Mouse (Mus musculus): ENCODE measurements around the gene Fntb. TPM values are rescaled to one million over a fixed set of nuclear protein-coding genes. Genes with fewer than 3 reads are reported as not detected.

Fntb gene
- polyA plus RNA-seq, 1 experiment from 2014 or later: 40.2 TPM

DNA sequence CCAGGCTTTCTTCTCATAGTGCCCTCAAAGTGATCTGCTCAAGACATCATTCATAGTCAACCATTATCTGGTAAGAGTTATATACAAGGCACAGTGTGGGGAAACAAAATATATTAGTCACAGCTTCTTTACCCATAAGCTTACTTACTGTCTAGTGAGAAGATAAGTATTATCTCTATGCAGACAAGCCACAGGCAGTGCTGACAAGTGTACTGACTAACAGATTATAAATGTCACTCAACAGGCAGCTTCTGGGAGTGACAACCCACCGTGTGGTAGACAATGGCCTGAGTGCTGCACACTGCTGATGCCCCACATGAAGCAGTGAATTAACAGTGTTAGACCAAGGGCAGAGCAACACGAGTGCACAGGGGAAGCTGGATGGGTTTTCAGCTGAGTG, 176.1 kb downstream of the Fntb start:
- Histone ChIP-seq H3K4me2 (ENCODE audit: low read depth, low read length) (no peak overlapping the region), H3K36me3 (ENCODE audit: control insufficient read depth, insufficient read depth, low read length) (peaks cover 57% of the 10 kb centered on the region), H3K9me3 (ENCODE audit: control insufficient read depth, low read length) (no peaks in the 10 kb centered on the region), H3K27ac (ENCODE audit: low read depth, low read length) (no peak overlapping the region), H3K4me1 (ENCODE audit: control insufficient read depth, insufficient read depth, low read length) (no peaks in the 10 kb centered on the region), H3K27me3 (ENCODE audit: control insufficient read depth, insufficient read depth, low read length) (no peaks in the 10 kb centered on the region), H3K9ac (replicated peaks; ENCODE audit: low read depth, low read length) (no peak overlapping the region), H3K4me3 (ENCODE audit: low read depth, low read length) (no peak overlapping the region)
- ATAC-seq (ENCODE audit: low read depth): no peak
- 78% methylated on average over 2 of the region's 2 CpGs for WGBS

DNA sequence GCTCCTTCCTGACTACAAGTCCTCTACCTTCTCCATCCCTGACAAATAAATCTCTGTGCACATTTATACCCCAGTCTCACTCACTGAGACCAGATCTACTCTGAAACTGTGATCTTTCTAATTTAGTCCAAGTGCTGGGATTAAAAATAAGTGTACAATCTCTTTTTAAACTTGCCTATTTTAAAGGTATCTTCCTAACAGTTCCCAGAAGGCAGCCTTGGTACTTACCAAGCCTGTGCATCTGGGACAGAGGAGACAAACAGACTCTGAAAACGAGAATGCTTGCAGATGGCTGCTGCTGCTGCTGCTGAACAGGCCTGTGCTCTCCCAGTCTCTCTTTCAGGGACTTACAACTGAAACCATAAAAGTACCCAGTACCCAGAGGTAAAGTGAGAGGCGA, 177.1 kb downstream of the Fntb start:
- 79% methylated on average over 2 of the region's 2 CpGs for WGBS
- no peak for ATAC-seq (ENCODE audit: low read depth)
- Histone ChIP-seq H3K4me2 (ENCODE audit: low read depth, low read length) (no peak overlapping the region), H3K4me1 (ENCODE audit: control insufficient read depth, insufficient read depth, low read length) (no peaks in the 10 kb centered on the region), H3K27ac (ENCODE audit: low read depth, low read length) (no peak overlapping the region), H3K9me3 (ENCODE audit: control insufficient read depth, low read length) (no peaks in the 10 kb centered on the region), H3K9ac (replicated peaks; ENCODE audit: low read depth, low read length) (no peak overlapping the region), H3K4me3 (ENCODE audit: low read depth, low read length) (no peak overlapping the region), H3K27me3 (ENCODE audit: control insufficient read depth, insufficient read depth, low read length) (no peaks in the 10 kb centered on the region), H3K36me3 (ENCODE audit: control insufficient read depth, insufficient read depth, low read length) (peaks cover 54% of the 10 kb centered on the region)

DNA sequence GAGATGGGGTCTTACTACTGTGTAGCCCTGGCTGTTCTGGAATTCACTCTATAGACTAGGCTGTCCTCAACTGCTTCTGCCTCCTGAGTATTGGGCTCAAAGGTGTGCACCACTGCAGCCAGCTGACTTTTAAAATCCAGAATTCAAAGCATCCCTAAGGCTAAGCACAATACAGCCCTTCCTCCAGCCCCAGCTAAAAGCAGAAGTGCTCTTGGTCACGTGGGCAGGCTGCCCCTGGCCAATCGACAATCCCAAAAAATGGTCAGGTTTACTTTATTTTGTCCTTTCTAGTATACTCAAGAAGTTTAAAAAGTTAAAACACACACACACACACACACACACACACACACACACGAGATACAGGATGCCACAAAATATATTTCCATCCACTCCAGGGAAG, 177.7 kb downstream of the Fntb start:
- Histone ChIP-seq H3K9me3 (ENCODE audit: control insufficient read depth, low read length) (no peaks in the 10 kb centered on the region), H3K27me3 (ENCODE audit: control insufficient read depth, insufficient read depth, low read length) (no peaks in the 10 kb centered on the region), H3K27ac (ENCODE audit: low read depth, low read length) (no peak overlapping the region), H3K4me1 (ENCODE audit: control insufficient read depth, insufficient read depth, low read length) (no peaks in the 10 kb centered on the region), H3K9ac (replicated peaks; ENCODE audit: low read depth, low read length) (no peak overlapping the region), H3K36me3 (ENCODE audit: control insufficient read depth, insufficient read depth, low read length) (peaks cover 55% of the 10 kb centered on the region), H3K4me3 (ENCODE audit: low read depth, low read length) (no peak overlapping the region), H3K4me2 (ENCODE audit: low read depth, low read length) (no peak overlapping the region)
- ATAC-seq (ENCODE audit: low read depth): no peak
- WGBS: 88% methylated on average over 3 of the region's 3 CpGs

DNA sequence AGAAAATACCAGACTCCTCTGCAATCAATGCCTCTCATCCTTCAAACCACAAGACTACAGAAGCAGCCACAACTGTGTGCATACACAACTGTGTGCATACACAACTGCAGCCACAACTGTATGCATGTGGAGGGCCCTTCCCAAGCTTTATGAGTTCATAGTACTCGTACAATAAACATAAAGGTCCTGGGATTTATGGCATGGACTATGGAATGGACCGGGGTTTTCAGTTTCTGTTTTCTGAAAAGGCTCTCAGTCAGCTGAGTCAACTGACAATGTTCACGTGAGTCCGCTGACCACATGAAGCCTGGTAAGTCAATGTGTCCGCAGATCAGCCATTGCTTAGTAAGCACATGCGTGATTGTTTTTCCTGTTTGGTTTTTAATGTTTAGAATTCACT, 178.1 kb downstream of the Fntb start:
- no peak for ATAC-seq (ENCODE audit: low read depth)
- Histone ChIP-seq H3K9ac (replicated peaks; ENCODE audit: low read depth, low read length) (no peak overlapping the region), H3K36me3 (ENCODE audit: control insufficient read depth, insufficient read depth, low read length) (peaks cover 56% of the 10 kb centered on the region), H3K27me3 (ENCODE audit: control insufficient read depth, insufficient read depth, low read length) (no peaks in the 10 kb centered on the region), H3K4me3 (ENCODE audit: low read depth, low read length) (no peak overlapping the region), H3K9me3 (ENCODE audit: control insufficient read depth, low read length) (no peaks in the 10 kb centered on the region), H3K4me1 (ENCODE audit: control insufficient read depth, insufficient read depth, low read length) (no peaks in the 10 kb centered on the region), H3K27ac (ENCODE audit: low read depth, low read length) (no peak overlapping the region), H3K4me2 (ENCODE audit: low read depth, low read length) (no peak overlapping the region)
- 91% methylated on average over 6 of the region's 6 CpGs for WGBS

DNA sequence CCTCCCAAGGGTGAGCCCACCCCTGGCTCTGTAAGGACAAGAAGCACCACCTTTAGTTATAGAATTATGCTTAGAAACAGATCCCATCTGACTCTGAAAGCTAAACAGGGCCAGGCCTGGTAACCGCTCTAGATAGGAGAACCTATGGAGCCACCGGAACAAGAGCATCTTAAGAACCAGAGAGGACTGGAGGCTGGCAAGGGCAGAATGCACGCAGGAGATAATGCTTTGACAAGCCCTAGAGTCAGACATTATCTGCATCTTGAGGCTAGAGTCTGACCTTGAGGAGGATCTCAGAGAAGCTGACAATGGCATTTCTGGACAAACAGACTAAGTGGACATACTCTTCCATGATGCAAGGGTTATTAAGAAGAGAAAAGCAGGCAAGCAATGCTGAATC, 182.1 kb downstream of the Fntb start:
- Histone ChIP-seq H3K9ac (replicated peaks; ENCODE audit: low read depth, low read length) (no peak overlapping the region), H3K4me3 (ENCODE audit: low read depth, low read length) (no peak overlapping the region), H3K36me3 (ENCODE audit: control insufficient read depth, insufficient read depth, low read length) (peaks cover 62% of the 10 kb centered on the region), H3K4me1 (ENCODE audit: control insufficient read depth, insufficient read depth, low read length) (no peaks in the 10 kb centered on the region), H3K4me2 (ENCODE audit: low read depth, low read length) (no peak overlapping the region), H3K9me3 (ENCODE audit: control insufficient read depth, low read length) (no peaks in the 10 kb centered on the region), H3K27me3 (ENCODE audit: control insufficient read depth, insufficient read depth, low read length) (no peaks in the 10 kb centered on the region), H3K27ac (ENCODE audit: low read depth, low read length) (no peak overlapping the region)
- 94% methylated on average over 3 of the region's 3 CpGs for WGBS
- ATAC-seq (ENCODE audit: low read depth): no peak

DNA sequence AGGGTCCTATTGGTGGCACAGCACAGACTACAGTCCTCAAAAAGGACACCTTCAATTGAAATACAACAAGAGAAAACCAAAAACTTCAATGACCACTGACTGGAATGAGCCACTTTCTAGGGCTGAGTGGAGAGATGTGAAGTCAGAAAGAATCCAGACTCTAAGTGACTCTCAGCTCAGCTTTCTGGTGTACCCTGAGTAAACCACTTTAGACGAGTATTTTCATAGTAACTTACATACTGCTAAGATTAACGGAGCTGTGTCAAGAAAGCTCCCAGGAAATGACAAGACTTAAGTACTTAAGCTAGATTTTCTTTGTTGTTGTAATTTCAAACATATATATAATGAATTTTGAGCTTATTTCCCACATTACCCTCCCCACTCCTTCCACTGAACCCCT, 182.8 kb downstream of the Fntb start:
- Histone ChIP-seq H3K9me3 (ENCODE audit: control insufficient read depth, low read length) (no peaks in the 10 kb centered on the region), H3K36me3 (ENCODE audit: control insufficient read depth, insufficient read depth, low read length) (peaks cover 67% of the 10 kb centered on the region), H3K4me1 (ENCODE audit: control insufficient read depth, insufficient read depth, low read length) (no peaks in the 10 kb centered on the region), H3K4me2 (ENCODE audit: low read depth, low read length) (no peak overlapping the region), H3K9ac (replicated peaks; ENCODE audit: low read depth, low read length) (no peak overlapping the region), H3K27me3 (ENCODE audit: control insufficient read depth, insufficient read depth, low read length) (no peaks in the 10 kb centered on the region), H3K4me3 (ENCODE audit: low read depth, low read length) (no peak overlapping the region), H3K27ac (ENCODE audit: low read depth, low read length) (no peak overlapping the region)
- WGBS: 96% methylated on average over 2 of the region's 2 CpGs
- no peak for ATAC-seq (ENCODE audit: low read depth)

DNA sequence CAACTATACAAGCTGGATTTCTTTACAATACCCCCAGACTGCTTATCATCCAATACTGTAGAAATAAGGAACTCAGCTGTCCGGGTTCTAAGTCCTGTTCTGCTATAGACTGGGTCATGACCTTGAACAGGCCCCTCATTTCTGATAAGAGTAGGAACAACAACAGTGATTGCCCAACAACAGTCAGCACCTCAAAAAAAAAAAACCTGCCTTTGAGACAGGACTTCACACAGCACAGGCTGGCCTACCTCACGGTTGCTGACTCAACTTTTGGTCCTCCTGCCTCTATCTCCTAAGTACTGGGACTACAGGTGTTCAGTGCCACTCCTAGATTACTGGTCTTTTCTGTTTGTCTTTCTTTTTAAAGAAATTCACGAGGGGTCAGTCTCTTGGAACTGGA, 183.4 kb downstream of the Fntb start:
- Histone ChIP-seq H3K9ac (replicated peaks; ENCODE audit: low read depth, low read length) (no peak overlapping the region), H3K4me1 (ENCODE audit: control insufficient read depth, insufficient read depth, low read length) (no peaks in the 10 kb centered on the region), H3K4me2 (ENCODE audit: low read depth, low read length) (no peak overlapping the region), H3K9me3 (ENCODE audit: control insufficient read depth, low read length) (no peaks in the 10 kb centered on the region), H3K4me3 (ENCODE audit: low read depth, low read length) (no peak overlapping the region), H3K27ac (ENCODE audit: low read depth, low read length) (no peak overlapping the region), H3K36me3 (ENCODE audit: control insufficient read depth, insufficient read depth, low read length) (peaks cover 63% of the 10 kb centered on the region), H3K27me3 (ENCODE audit: control insufficient read depth, insufficient read depth, low read length) (no peaks in the 10 kb centered on the region)
- no peak for ATAC-seq (ENCODE audit: low read depth)
- 98% methylated on average over 3 of the region's 3 CpGs for WGBS

DNA sequence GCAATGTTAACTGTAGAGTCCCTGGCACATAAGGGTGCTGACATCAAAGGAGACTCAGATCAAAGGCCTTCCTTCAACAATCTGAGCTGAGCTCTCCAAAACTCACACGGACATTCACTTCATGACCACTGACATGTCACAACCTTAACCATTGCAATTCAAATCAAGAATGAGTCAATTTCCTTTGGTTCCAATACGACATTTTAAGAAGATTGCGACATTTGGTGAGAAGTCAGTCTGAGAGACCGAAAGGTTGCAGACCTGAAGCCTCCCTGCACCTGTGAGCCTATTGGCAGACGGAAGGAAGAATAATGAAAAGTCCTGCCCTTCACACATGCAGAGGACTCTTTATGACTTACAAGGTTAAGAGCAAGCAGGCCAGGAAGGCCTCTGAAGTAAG, 184.9 kb downstream of the Fntb start:
- Histone ChIP-seq H3K4me2 (ENCODE audit: low read depth, low read length) (no peak overlapping the region), H3K4me3 (ENCODE audit: low read depth, low read length) (no peak overlapping the region), H3K9me3 (ENCODE audit: control insufficient read depth, low read length) (no peaks in the 10 kb centered on the region), H3K27me3 (ENCODE audit: control insufficient read depth, insufficient read depth, low read length) (no peaks in the 10 kb centered on the region), H3K4me1 (ENCODE audit: control insufficient read depth, insufficient read depth, low read length) (0 out of 2 replicates have a peak, but pooled peaks cover 2% of the 10 kb centered on the region), H3K36me3 (ENCODE audit: control insufficient read depth, insufficient read depth, low read length) (peaks cover 56% of the 10 kb centered on the region), H3K27ac (ENCODE audit: low read depth, low read length) (no peak overlapping the region), H3K9ac (replicated peaks; ENCODE audit: low read depth, low read length) (no peak overlapping the region)
- 93% methylated on average over 5 of the region's 5 CpGs for WGBS
- ATAC-seq (ENCODE audit: low read depth): no peak

DNA sequence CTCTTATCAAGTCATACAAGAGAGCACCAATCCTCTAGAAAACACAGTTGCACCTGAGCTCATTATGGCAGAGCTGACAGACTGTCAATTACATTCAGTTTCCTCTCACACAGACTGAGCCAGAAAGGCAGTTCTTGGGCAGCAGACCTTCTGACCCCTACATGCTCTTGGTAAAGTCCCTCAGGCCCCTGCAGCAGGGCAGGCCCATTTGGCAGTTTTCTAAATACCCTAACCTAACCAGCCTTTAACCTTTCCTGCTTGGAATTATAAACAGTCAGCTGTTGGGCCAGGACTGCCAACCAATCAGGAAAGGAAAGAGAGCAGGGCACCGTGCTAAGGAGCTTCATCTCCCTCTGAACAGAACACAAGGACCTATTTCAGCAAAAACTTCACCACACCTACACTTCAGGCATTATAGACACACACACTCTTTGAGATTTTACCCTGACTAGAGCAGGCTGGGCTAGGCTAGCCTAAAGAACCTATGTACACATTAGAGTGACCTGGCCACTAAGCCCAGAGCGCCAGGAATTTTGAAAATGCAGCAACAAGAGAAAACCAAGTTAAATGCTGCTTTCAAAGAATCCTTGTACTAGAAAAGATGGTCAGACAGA, 188.5 kb downstream of the Fntb start:
- 0 out of 2 replicates have a peak, but pooled peaks cover 4% of the 10 kb centered on the region for H3K4me1 ChIP-seq (ENCODE audit: control insufficient read depth, insufficient read depth, low read length)
- 93% methylated on average over 2 of the region's 2 CpGs for whole genome bisulfite sequencing
- H3K4me3 ChIP-seq (ENCODE audit: low read depth, low read length): no peak overlapping the region
- H3K36me3 ChIP-seq (ENCODE audit: control insufficient read depth, insufficient read depth, low read length): peaks cover 34% of the 10 kb centered on the region
- no peaks in the 10 kb centered on the region for H3K9me3 ChIP-seq (ENCODE audit: control insufficient read depth, low read length)
- no peaks in the 10 kb centered on the region for H3K27me3 ChIP-seq (ENCODE audit: control insufficient read depth, insufficient read depth, low read length)
- no peak for ATAC-seq (ENCODE audit: low read depth)
- H3K4me2 ChIP-seq (ENCODE audit: low read depth, low read length): no peak overlapping the region
- H3K27ac ChIP-seq (ENCODE audit: low read depth, low read length): no peak overlapping the region
- H3K9ac ChIP-seq (replicated peaks; ENCODE audit: low read depth, low read length): no peak overlapping the region

Data from neural tube, embryonic 14.5 days (tissue).